Mouse (Mus musculus): Measurements from ENCODE around the gene Ptk6. TPM values are rescaled to one million over a fixed set of nuclear protein-coding genes. Genes with fewer than 3 reads are reported as not detected.

The Ptk6 gene
- total RNA-seq (2021): not detected
- long read RNA-seq, experiment 1: 0 reads
- long read RNA-seq, experiment 2: 0 reads

DNA sequence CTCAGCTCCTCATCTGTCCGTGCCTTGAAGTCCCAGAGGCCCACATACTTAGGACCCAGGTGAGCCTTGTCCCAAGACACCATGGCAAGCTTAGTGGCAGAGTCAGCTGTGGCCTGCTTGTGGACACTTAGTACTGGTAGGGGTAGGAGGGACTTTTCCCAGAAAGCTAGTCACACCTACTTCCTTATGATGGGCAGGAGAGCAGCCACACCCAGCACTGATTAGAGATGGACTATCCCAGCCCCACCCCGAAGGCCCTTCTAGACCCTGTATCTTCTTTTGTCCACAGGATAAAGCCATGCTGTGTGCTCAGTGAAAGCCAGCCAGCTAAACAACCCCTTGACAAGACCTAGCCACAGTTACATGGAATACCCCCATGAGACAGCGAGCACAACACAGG is at the start of gene Ptk6:
TSS of gene Ptk6 (minus strand) at position 368 of the 400 bp plus-strand sequence.
- DNase-seq: no peak

DNA sequence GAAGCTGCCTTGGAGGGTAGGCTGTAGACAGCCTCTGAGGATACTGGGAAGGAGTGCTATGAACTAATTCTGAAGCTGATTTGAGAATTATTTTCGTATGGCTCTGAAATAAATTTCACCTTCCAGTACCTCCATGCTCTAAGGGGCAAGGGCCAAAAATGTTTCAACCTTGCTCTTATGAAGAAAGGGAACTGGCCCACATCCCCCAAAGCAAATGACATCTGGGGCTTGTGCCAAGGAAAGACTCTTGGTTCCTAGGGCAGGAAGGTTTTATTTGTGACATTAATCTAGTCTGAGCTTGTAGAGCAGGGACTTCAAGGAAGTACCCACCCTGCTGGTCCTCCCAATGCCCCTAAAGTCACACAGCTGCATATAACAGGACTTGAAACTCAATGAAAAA is 49.3 kb upstream of the Ptk6 start:
- DNase-seq: no peak

DNA sequence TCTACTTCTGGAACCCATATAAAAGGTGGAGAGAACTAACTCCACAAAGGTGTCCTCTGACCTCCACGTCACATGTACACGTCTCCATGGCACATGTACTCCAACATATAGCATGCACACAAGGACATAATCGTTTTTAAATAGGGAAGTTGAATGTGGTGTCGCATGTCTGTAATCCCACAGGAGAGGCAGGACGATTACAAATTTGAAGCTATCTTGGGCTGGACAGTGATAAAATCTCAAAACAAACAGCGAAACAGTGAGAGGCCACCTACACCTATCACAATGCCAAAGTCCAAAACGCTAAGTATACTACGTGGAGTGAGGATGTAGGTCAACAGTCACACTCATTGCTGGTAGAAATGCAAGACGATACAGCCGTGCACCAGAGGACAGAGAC is 46.6 kb upstream of the Ptk6 start:
- no peak for DNase-seq

DNA sequence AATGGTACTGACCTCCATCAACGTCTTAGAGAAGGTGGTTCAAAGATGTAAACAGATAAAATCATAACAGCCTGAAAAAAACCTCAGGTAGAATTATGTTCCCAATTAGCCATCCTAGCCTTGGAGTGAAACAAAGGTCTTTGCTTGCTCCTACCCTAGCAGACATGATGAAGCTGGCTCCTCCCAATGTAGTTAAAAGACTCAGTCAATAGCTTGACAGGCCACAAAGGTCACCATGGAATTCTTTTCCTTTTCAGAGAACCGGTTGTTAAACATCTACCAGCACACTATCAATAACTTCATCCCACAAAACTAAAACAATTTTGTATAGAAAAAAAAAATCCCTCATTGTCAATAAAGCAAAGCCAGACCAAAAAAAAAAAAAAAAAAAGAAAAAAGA is 42.4 kb upstream of the Ptk6 start:
- DNase-seq: no peak

DNA sequence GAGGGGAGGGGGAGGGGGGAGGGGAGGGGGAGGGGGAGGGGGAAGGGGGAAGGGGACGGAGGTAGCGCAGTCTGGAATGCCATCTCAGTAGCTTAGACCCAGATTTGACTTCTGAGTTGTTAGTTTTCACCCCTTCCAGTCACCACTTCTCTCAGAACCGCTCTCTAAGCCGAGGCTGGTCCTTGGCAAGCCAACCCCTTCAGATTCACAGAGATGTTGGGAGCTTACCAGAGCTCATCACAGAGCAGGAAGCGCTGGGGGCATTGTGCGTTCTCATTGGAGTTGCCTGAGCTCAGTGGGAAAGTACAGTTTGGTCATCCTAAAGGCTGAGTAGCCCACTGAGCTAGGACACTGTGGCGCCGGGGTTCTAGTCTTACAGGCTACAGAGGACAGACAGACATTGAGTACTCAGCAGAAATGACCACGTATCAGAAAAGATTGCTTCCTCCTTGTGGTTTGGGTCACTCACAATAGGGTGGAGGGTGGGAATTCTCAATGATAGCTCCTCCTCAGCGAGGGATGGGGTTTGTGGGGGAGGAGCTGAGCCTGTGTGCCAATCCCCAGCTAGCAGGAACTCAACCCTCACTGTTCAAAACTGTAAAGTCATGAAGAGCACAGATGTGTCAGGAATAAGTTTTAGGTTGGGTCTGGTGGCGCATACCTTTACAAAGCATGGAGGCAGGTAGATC is 41.3 kb upstream of the Ptk6 start:
- DNase-seq: peak in 1 of 2 experiments; percentile 57

DNA sequence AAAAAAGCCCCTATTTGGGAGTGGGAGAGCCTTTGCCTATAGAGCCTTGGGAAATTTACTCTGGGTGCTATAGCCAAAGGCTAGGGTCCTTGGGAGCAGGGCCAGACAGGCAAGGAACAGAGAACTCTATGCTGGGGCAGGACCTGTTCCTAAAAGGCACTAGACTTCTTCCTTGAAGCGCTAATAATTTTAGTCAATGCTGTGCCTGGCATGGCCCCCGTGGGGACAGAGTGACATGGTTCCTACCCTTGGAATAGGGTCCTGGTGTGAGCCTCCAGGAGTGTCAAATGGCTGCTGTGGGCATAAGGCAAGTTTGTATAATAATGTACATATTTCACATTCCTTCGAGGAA is 39.7 kb upstream of the Ptk6 start:
- no peak for DNase-seq

DNA sequence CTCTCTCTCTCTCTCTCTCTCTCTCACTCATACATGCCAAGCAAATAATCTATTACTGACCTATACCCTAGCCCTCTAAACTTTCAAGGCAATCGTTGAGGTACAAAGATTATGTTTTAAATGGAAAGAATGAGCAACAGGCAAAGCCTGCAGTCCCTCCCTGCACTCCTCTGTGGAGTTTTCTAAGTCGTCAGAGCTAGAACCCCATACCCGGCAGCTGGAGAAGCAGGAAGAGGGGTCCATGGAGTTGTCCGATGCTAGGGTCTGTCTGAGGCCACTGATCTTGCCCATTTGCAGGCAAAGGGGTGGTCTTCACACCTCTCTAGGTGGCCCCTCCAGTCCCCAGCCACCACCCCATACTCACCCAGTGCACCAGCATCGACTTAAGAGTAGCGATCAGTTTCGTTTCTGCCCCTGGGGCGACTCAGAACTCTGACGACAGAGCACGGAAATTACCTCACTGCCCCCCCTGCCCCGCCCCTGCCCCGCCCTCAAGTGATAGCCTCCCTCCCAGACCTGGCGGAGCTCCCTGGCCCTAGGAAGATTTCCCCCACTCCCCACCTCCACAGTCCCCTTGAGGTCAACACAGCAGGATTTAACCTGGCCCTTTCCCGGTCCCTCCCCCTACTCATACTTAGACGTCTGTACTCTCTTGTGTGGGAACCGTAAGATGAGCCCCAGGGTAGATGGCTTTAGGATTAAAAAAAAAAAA is 39.2 kb upstream of the Ptk6 start, which contains the start of gene Helz2:
TSS of gene Helz2 (minus strand) at position 426 of the 712 bp plus-strand sequence.
- DNase-seq: peak; percentile 69 to 75

DNA sequence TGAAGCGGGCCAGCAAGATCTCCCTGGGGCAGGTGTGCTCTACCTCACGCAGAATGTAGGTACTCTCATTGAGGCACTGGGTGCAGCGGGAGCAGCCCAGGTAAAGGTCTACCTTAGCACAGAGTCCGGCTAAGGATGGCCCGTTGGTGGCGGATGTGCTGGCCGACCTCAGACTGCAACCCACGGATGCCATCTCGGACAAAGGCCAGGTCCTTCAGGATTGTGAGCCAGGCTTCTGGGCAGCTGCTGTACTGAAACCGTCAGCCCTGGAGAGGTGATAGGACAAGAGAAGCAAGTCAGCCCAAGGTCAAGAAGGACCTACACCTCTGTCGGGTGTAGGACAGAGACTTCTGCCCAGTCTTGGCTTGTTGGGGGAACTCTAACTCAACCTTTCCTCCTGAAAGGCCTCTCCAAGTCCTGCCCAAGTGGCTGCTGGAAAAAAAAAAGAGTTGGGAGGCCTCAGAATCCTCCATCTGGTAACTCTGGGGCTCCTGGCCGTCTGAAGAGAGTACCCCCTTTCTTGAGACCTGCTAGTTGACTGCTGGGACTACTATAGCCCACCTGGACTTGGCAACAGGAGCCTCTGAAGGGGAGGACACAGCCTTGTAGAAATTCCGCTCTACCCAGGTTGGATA is 38.3 kb upstream of the Ptk6 start:
- no peak for DNase-seq

DNA sequence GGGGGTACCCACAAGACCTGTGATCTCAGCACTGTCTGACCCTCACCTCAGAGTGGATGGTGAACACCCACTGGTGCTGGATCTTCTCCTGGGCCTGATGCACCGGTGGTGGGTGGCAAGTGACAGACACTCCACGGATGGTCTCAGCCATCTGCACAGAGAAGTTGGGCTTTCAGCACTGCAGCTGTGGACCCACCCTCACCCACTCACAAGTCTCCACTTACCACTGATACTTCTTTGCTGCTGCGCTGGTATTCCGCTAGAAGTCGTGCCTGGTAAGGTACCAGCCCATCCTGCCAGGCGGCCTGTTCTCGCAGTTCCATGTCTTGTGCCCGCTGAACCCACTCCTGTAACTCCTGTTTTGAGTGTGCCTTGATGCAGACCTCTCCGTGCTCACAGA is 36.7 kb upstream of the Ptk6 start:
- no peak for DNase-seq

DNA sequence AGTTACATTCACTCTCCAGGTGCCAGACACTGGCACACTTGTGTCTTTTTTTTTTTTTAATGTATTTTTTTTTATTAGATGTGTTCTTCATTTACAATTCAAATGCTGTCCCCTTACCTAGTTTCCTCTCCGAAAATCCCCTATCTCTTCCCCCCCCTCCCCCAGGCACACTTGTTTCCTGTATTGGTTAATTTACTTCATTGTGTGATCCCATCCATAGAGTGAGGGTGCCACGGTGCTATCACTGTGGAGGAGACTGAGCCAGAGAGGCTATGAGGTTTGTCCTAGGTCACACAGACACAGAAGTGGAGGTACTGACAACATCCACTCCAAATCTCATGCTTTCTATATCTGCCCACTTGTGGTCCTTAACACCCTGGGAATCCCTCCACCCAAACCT is 36.3 kb upstream of the Ptk6 start:
- no peak for DNase-seq

DNA sequence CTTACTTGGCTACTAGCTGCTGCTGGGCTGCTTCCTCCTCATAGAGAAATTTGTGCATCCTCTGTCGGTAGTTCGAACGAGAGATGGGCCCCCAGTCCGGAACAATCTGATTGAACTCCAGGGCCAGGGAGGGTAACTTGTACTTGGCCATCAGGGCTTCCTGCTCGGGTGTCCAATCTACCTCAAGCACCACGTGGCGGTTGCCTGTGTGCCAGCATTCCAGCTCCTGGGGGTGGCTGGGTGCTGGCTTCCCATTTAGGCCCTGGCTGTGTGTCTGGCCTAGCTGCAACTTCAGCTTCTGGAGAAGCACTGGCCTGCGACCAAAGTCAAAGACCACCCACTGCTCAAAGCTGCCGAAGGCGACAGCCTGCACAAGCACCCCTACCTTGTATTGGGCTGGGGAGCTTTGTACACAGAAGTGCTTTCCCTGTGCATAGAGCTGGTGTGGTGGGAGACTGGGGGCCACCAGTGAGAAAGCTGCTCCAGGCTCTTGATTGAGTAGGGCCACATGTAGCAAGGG is 35.6 kb upstream of the Ptk6 start:
- no peak for DNase-seq

DNA sequence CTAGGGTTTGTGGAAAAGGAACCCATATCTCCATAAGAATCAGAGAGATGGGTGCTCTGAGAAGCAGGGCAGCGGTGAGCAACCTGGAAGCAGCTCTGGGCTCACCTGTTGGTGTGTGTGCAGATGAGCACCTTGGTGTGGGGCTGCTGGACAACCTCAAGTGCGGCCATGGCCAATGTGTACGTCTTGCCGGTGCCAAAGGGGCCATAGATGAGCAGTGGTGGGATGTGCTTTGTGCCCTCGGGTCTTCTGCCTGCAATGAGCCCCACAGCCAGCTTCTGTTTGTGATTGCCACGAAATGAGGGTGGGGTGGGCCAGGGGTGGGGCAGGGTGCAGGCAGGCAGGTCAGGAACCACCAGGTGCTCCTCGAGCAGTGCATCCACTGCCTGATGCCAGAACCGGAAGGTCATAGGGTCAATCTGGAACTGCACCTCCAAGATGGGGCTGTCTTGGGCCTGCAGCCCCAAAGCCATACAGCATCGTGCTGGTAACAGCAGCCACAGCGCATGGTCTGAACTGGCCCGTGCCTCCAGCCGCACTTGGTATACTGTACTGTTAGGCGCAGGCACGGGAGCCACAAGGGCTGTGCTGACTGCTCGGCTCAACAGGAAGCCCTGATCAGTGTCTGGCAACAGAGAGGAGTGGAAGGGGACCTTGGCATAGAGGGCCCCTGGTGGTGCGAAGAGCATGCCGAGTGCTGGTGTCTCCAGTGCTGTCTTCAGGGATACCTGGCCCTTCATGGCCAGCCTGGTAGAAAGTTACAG is 34.8 kb upstream of the Ptk6 start:
- DNase-seq: no peak

DNA sequence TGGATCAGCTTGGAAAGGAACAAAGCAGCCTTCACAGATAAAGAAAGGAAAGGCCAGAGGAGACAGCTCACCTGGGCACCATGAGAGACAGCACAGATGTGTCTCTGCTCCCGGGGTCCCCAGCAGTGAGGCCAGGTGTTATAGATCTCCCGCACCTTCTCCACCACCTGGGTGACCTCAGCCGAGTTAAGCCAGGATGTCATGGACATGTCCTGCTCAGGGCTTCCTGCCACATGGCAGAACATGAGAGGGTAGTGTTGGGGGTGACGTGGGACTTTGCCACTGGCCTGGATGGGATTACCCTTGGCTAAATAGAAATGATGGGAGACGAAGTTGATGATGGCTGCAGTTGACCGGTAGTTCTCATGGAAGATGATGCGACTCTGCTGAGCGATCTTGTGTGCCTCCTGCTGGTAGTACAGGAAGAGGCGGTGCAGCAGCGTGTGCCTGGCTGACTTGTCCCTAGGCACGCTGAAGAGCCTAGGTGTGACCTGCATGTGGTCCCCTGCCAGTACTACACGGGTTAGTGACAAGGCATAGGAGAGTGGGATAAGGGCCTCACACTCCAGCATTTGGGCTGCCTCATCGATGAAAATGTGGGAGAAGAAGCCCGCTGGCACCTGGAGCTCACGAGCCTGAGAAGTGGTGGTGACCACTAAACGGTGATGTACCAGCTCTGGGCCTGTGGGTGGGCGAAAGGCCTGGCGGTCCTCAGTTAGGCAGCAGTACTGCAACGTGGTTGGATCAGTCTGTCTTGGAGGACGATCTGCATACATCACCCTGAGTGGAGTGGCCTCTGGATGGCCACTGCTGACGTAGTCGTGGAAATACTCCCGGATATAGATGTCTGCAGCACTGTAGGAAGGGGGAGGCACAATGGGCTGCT is 33.3 kb upstream of the Ptk6 start:
- no peak for DNase-seq

DNA sequence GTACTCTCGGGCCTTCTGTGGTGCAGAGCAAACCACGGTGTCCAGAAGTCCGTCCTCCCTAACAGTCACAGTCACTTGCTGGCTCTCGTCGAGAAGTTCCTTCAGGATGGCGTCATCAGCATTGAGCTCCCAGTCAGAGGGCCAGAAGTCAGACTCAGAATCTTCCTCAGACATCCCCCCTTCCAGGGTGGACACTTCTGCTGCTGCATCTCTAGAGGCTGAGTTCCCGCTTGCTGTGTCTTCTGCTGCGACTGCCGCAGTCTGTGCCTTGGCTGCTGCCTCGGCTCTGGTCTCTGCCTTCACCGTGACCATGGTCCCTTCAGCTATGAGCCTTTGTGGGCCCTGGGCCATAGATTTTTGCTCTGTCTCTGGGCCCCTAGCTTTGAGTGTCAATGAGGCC is 32.1 kb upstream of the Ptk6 start:
- DNase-seq: no peak

DNA sequence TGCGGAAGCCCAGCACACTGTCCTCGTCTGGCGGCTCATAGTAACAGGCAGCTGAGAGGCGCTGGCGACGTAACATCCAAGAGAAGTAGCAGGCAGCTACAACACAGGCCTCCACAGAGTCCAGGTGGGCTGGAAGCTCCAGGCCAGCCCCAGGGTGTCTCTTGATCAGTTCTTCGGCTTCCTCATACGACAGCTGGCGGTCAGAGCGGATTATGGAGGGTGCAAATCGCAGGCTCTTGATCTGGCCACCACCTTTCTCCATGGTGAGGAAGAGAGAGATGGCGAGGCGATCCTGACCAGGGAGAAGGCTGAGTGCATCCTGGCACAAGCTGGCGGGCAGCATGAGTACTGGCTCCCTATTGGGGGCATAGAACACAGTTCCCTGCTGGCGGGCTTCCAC is 30.9 kb upstream of the Ptk6 start:
- DNase-seq: no peak

DNA sequence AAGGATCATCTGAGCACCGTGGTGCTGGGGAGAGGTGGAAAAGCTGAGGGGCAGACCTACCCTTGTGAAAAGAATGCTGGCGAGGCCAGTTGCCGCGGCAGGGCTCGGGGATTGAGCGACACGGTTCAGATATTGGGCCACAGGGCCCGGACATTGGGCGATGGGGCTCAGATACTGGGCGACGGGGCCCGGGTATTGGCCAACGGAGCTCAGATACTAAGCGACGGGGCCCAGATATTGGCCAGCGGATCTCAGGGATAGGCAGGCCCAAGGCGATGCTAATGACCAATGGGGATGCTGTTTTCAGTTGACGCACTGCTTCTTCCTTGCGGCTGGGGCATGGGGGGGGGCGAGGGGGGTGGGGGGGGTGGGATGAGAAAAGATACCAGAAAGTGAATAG is 28.6 kb upstream of the Ptk6 start:
- DNase-seq: no peak

DNA sequence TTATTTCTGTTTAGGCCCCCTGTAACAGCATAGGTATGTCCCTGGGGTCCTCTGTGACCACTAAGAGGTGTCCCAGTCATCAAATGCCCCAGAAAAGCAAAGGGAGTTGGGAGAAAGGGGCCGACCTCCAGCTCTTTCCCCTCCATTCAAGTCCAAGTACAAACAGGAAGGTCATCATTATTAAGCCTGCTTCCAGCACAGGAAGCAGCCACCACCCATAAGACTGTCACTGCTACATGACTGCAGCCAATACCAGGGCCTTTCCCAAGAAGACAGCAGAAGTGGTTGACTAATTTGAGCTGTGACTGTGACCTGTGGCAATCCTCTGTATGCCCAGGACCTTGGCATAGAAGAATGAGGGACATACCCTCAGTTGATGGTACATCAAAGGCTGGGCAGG is 25.7 kb upstream of the Ptk6 start:
- DNase-seq: no peak

DNA sequence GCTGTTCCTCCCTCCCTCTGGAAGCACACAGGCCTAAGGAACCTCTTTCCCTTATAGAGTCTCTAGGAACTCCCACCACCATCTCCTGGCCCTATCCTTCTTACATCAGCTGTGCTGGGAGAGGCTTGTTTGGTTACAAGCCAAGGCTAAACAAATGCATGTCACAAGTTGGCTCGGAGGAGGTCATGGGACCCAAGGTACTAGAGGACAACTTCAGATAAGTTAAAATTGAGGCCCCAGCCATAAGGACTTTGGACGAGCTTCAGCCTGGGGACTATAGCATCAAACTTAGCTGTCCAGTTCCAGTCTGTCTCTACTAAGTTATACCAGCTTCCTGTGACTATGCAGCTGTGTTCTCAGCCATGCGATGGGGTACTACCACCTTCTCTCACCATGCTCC is 24.5 kb upstream of the Ptk6 start:
- no peak for DNase-seq

DNA sequence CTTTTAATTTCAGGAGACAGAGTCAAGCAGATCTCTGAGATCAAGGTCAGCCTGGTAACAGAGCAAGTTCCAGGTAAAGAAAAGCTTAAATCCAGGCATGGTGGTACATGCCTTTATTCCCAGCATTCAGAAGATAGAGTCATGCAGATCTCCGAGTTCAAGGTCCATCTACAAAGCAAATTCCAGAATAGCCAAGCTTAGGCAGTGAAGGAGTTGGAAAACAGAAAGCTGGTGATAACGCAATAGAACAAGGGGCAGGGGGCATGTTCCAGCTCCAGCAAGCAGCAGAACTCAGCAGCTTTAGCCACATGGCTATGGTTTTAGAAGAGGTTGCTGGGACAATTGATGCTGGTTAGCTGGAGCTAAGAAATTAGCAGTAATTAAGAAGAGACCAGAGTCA is 22.4 kb upstream of the Ptk6 start:
- no peak for DNase-seq

DNA sequence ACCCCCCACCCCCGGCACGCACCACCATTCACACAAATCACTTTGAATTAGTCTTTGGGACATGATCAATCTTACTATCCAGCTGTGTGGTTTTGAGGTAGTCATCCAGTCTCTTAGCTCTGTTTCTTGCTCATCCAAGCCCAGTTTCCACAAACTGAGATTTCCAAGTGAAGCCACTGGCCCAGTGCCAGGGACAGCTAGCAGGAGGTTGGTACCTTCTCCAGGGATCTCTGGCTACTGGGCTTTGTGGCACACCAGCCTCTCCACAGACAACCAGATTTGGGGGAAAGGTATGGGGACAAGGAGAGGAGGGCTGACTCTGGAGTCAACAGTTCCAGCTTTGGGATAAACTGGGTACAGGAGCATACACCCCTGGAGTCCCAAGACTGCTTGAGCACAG is 17.8 kb upstream of the Ptk6 start:
- DNase-seq: peak in 1 of 2 experiments; percentile 46

DNA sequence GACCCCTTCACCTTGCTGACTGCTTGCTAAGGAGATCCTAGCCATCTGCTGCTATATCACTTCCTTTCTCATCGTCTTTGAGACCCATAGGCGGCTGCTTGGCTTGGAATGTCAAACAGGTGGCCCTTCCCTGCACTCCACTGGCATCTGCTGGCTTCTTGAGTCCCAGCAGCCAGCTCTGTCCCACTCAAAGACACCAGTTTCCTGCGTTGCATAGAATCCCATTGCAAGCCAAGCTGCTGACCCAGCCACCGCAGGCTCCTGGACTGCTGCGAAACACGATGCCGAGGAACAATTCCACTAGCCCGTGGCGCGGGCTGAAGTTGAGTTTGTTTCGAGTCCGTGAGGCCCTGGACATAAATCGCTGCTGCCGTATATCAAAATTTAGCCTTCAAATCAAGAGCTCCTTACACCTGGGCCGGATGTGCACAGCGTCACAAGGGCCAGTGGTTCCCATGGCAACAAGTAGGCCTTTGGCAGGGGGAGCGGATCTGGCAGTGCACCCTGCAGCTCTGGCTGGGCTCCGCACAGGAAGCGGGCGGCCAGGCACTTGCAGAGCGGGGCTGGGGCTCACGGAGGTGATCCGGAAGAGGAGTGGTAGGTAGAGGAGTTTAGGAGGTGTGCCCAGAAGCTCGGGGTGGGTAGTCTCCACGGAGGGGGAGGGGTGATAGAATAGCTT is 17.1 kb upstream of the Ptk6 start, which contains the start of gene Fndc11:
TSS of gene Fndc11 (plus strand) at position 476 of the 679 bp plus-strand sequence.
- peak; percentile 82 to 86 for DNase-seq
